Mouse (Mus musculus): ENCODE measurements around the gene BC005624. TPM values are rescaled to one million over a fixed set of nuclear protein-coding genes. Genes with fewer than 3 reads are reported as not detected.
"Not testable (repeated sequence)": the region's sequence is repeated elsewhere in the genome, so short reads cannot be mapped to it uniquely, and the experiment has no call there.

BC005624 gene
- total RNA-seq, 2 experiments from 2014 or later = 51.0 to 52.8 TPM

DNA sequence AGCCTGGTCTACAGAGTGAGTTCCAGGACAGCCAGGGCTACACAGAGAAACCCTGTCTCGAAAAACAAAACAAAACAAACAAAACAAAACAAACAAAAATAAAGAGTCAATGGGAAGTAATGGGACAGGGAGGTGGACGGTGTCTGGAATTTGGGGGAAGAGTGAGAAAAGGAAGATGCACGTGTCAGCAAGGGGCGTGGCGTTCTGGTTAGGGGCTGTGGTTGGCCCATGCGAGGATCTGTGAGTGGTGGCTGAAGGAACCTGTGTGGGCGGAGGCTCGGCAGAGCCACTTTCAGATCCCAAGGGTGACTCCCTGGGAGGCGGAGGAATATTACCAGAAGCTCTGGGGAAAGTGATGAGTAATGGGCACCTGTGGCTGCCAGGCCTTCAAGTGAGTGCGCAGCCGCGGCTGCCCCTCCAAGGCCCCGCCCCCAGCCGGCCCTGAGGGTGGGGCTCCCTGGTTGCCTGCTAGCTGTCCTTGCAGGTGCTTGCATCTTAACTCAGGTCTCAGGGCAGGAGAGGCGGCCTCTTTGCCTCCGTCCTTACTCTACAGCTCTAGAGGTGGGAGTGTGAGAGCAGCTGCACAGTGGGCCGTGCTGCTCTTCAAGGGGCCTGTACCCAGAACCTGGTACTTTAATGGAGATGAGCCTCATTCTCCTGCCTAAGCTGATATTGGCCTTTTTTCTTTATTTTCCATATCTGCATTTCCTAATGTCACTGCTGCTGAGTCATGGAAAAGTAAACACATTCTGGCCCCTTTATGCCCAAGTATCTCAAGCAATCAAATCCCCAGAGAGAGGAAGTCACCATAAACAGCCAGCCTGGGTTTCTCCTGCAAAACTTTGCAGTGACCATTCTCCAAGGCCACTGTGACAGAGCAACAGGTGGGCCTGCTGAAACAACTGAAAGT, 3.4 kb upstream of the BC005624 start:
- no peak for DNase-seq (ENCODE audit: low spot score in 2 of 2)

DNA sequence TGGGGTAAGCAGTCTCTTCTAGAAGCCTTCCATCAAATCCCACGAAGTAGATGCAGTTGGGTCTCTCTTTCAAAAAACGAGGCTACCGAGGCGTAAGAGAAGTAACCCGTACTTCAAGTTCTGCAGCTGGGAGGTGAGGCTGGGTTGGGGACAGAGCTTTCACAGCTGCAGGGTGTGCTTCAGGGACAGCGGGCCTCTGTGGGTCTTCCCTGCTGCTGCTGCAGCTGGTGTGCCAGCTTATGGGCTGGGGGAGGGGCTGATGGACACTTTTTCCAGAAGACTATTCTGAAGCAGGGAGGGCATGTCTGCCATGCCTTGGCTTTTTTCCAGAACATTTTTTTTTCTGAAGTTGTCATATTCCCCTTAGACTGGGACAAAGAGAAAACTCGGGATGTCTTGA, 1.0 kb upstream of the BC005624 start:
- no peak for DNase-seq (ENCODE audit: low spot score in 2 of 2)

DNA sequence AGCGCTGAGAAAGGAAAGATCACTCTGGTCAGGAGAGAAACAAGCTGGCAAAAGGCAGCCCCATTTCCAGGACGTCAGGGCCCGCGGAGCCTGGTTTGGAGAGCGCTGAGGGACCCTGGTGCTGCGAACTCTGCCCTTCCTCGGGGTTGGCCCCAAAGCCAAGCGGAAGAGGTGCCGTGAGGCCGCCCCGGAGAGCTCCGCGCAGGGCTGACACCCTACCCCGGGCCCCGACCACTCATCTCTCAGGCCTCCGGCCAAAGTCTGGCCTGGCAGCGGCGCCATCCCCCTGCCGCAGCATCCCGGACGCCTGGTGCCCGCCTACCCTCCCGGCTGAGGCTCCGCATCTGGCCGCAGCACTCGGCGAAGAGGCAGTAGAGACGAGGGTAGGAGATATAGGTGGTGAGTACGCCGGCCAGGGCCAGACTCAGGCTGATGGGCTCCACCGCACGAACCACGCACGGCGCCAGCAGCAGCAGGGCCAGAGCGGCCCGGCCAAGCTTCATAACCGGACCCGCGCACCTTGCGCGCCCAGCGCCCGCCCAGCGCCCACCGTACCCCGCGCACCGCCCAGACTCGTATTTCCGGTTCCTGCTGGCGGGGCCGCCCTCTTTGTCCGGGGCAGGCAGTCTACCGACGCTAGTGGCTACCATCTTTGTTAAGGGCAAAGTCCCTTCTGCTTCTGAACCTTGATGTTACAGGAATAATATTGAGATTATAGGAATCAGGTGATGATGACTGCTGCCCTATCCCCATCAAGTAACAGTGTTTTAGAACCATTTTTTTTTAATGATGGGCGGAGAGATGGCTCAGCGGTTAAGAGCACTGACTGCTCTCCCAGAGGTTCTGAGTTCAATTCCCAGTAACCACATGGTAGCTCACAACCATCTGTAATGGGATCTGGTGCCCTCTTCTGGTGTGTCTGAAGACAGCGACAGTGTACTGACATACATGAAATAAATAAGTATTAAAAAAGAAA, 14.4 kb downstream of the BC005624 start, which contains the start of gene Tor1a:
Gene Tor1a, minus strand, starts transcription at position 582 of the 976 bp plus-strand sequence.
- DNase-seq (ENCODE audit: low spot score in 2 of 2) = peak; percentile 84 to 94

DNA sequence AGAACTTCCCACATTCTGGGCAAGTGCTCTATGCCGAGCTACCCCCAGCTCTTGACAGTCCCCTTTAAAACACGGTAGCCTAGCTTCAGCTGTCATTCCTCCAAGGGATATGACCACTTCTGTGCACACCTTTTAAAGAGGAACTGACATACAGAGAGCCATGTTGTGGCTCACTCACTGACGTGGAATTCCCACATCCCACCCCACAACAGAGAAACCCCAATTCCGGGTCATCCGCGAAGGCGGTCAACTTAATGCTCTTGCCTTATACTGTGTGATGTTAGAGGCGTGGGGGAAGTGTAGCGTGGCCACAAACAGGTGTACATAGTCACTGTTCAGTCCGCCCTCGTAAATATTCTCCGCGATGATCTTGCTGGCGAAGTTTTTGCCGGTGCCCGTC, 15.2 kb downstream of the BC005624 start:
- DNase-seq (ENCODE audit: low spot score in 2 of 2) = no peak

DNA sequence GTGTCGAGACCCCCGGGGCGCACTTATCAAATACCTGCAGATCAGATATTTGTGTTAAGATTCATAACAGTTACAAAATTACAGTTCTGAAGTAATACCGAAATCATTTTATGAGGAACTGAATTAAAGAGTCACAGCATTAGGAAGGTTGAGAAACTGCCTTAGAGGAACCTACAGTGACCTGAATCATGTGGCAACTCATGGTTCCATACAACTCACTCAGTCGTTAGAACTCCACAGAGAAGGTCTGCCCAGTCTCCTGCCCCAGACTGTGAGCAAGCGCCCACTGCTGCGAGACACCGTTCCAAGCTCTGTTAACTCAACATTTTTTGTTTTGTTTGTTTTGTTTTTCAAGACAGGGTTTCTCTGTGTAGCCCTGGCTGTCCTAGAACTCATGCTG, 16.4 kb downstream of the BC005624 start:
- DNase-seq (ENCODE audit: low spot score in 2 of 2) = no peak

DNA sequence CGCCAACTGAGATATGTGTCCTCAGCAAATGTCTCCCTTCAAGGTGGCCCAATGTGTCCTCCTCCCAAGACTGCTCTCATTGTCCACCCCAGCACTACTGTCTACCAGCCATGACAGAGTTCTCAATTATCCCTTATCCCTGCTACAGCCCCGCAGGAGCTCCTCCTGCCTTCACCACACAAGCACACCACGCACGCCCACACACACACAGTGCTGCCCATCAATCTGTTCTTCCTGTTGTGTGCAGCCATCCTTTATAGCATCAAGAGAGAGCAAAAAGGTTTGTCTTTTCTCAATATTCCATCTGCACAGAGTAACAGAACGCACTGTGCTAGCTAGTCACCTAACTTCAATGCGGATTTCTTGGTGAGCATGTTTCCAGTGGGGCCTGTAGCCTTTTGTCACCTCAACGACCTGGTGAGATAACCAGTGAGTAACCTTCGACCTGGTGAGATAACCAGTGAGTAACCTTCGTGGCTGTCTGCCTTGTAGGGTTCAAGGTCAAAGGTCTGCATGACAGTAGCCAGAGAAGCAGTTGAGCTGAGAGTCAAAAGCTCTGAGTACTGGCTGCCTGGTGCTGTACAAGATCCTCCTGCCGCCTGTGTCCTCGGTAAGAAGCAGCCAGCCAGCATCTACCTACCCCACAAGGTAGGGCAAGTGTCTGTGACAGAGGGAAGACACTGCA, 19.3 kb downstream of the BC005624 start:
- DNase-seq (ENCODE audit: low spot score in 2 of 2) = peak in 1 of 2 experiments; percentile 49

DNA sequence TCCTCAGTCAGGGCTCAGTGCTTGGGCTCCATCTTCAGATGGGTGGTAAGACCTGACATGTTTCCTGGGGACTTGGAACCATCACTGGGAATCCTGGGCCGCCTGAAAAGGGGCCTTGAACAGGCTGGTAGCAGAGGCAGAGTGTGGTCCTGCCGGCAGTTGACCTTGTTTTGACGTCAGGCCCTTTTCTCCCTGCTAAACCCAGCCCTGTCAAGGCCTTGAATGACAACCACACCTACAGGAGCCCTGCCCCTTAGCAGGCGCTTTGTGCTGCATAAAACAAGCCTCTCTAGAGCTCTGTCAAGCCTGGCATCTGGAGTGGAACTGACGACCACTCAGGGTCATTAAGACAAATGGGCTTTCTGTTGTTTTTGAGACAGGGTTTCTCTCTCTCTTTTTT, 22.1 kb downstream of the BC005624 start:
- DNase-seq (ENCODE audit: low spot score in 2 of 2) = no peak

DNA sequence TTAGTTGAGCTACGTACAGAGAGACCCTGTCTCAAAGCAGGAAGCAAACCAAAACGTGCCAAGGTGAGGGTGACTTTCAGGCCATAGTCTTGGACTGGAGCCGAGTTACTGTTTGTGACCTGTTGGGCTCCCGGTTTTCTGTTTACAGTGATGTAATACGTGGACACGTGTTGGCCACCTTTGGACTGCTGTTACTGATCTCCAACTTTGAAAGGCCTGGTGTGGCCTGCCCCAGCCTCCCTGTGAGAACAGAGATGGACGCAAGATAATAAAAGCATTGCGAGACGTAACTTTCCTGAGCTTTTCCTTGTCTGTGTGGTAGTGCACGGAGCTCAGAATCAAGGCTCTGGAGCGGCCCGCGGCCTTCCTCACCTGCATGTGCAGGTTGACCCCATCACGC, 23.3 kb downstream of the BC005624 start:
- DNase-seq (ENCODE audit: low spot score in 2 of 2) = no peak

DNA sequence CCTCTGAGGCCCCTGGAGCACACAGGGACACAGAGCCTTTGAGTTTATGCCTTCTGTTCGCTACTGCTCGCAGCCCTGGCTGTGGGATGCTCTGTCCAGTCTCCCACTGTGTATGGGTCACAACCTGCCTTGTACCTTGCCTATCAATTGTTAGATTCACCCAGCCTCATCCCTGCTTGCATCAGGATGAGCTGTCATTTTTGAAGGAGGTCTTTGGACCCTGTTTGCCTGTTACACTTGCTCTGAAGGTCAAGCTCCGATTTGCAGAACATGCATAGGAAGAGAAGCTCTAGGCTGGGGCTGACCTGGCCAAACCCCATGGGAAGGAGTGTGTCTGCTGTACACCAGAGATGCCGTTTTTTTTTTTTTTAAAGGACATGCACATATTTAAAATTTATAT, 24.5 kb downstream of the BC005624 start:
- no peak for DNase-seq (ENCODE audit: low spot score in 2 of 2)

DNA sequence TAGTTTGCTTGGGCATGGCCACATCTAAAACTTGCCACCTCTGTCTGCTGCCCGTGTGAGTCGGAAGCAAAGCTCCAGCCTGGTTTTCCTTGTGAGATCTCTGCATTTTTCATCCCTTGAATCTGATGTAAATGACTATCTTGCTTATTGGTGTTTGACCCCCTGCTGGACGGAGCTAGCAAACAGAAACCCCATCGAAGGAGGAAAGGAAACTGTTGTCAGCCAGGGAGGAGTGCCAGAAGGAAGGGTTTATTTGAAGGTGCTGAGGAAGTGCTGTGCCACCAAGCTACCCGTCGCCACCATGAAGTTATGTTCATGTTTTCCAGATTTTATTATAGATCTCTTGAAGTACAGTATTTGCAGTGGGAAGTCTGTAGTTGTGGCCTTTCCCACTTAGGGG, 27.2 kb downstream of the BC005624 start:
- DNase-seq (ENCODE audit: low spot score in 2 of 2) = no peak

DNA sequence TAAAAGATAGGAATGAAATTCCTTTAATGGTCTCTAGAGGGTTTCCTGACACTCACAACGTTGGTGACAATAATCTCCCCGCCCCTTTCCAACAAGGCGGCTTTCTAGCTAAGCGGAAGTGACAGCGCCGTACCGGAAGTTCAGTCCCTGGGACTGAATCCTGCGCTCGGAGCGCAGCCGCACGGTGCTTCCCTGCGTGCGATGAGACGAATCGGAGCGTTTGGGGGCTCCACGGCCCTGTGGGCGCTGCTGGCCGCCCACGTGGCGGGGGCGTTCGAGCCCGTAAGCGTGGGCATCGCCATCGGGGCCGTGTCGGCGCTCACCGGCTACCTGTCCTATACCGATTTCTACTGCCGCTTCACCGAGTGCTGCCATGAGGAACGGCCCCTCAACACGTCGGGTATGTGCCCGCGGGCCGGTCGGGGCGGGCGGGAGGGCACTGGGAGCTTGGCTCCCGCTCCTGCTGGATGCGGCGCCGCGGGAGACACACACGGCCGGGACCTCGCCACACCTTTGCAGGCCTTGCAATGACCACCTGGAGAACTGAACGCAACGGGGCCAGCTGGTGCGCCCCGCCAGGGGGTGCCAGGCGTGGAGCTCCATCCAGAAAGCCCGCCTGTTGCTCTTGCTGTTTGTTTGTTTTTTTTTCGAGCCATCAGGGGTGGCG, 29.0 kb downstream of the BC005624 start, which contains the start of gene Tor1b:
Gene Tor1b, plus strand, starts transcription at position 136 of the 667 bp plus-strand sequence.
- peak; percentile 88 to 93 for DNase-seq (ENCODE audit: low spot score in 2 of 2)

DNA sequence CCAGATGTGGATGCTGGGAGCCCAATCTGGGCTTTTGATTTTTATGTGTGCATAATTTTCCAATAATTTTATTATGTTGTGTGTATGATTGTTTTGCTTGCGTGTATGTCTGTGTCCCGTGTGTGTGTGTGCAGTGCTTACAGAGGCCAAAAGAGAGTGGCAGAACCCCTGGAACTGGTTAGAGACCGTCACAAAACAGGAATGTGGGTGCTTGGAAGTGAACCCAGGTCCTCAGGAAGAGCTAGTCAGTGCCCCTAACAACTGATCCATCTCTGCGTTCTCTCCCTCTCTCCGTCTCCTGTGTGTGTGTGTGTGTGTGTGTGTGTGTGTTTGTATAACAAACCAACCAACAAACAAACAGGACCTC, 29.6 kb downstream of the BC005624 start:
- no peak for DNase-seq (ENCODE audit: low spot score in 2 of 2)

DNA sequence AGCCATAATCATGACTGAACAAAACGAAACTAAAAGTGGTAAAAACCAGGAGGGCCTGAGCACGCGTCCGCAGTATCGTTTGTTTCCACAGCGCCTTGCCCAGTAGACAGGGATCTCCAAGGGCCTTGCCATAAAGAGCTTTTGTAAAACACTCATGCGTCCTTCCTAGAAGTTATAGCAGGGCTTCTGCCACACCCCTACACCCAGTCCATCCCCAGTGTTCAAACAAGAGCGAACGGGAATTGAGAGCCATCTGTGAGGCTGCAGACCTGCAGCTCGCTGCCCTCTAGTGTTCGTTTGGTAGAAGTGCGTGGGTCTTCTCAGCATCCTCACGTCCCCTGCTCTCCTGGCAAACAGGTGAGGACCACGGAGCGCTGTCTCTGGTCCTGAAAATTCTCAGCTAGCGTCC, 39.4 kb downstream of the BC005624 start:
- DNase-seq (ENCODE audit: low spot score in 2 of 2) = peak; percentile 62 to 71

DNA sequence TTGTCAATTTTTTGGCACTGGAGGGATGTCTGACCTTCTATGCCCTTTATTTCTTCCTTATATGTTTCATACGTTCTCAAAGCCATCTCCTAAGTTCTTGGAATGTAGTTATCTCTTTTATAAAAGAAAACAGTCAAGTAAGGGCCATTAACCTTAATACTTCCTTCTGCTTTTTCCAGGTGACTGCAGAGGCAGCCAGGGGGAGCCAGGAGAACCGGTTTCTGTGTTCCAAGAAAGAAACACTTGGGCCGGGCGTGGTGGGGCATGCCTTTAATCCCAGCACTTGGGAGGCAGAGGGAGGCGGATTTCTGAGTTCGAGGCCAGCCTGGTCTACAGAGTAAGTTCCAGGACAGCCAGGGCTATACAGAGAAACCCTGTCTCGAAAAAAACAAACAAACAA, 39.9 kb downstream of the BC005624 start:
- DNase-seq (ENCODE audit: low spot score in 2 of 2) = not testable (repeated sequence)

DNA sequence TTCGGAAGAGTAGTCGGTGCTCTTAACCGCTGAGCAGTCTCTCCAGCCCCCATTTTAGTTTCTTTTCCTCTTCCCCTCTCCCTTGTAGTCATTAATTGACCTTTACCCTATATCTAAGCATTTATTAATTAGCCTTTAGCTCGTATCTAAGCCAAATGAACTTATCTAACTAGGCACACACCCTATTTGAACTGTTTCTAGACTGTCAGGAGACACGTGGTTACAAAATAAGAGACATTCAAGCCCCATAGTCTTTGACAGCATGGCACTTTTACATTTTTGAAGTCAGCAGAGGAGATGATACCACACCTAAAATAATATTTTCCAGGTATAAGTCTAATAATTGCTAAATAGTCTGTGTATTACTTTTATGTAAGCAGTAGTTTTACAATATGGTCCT, 40.4 kb downstream of the BC005624 start:
- no peak for DNase-seq (ENCODE audit: low spot score in 2 of 2)

DNA sequence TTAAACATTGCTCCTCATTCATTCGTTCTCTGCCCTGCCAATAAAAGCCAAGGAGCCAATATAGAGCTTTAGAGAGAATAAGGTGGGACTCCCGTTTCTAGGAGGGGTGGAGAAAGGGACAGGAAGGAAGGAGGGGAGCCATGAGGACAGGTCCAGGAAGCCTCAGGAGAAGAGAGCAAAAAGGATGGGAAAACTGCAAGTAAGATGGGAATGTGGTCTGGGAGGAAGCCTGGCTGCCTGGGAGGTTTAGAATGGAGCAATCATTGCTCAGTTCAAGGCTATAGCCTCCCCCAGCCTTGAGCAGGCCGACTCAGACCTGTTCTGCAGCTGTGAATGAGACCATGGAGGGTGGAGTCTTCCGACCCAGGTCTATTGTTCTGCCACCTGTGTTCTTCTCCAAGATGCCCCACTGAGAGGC, 43.4 kb downstream of the BC005624 start:
- DNase-seq (ENCODE audit: low spot score in 2 of 2) = no peak

DNA sequence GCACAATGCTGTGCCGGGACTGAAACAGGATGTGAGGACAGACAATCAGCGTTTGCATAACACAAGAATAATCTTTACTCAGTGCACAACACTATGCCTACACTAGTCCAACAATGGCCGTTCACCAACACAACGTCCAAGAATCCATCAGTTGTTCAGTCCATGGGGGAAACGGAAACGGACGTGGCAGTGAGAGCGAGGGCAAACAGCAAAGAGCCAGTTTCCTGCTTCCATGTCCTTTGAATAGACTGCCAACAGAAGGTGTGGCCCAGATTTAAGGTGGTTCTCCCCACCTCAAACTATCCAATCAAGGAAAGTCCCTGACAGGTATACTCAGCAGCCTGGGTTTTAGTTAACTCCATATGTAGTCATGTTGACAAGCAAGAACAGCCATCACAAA, 44.3 kb downstream of the BC005624 start:
- DNase-seq (ENCODE audit: low spot score in 2 of 2) = no peak

DNA sequence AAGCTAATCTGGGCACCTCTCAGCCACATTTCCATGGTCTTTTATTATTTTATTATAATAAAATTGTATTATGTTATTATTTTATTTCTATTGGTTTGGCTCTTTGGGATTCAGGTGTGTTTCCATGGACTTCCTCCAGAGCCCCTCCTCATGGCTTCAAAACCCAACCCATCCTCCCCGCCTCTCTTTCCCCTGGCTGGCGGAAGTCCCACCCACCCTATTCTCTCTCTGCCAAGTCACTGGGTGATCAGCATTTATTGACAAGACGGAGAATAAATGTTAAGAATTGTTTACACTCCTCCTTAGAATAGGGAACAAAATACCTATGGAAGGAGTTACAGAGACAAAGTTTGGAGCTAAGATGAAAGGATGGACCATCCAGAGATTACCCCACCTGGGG, 45.2 kb downstream of the BC005624 start:
- DNase-seq (ENCODE audit: low spot score in 2 of 2) = no peak

DNA sequence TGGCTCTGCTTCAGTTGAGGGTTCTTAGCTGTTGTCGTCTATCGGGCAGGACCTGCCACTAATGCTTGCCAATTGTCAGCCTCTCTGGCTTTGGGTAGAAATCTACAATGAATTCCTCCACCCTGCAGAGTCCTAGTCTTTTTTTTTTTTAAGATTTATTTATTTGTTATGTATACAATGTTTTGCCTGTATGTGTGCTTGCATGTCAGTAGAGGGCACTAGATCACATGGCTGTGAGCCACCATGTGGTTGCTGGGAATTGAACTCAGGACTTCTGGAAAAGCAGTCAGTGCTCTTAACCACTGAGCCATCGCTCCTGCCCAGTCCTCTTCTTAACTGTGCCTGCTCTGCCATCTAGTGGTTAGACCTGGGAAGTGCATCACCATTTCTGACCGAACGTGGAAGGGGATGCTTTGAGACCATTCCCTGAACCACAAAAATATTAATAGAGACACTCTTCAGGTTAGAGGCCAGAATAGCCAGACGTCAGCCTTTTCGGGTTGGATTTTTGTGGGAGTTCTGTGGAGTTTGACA, 48.0 kb downstream of the BC005624 start:
- peak; percentile 80 to 83 for DNase-seq (ENCODE audit: low spot score in 2 of 2)

DNA sequence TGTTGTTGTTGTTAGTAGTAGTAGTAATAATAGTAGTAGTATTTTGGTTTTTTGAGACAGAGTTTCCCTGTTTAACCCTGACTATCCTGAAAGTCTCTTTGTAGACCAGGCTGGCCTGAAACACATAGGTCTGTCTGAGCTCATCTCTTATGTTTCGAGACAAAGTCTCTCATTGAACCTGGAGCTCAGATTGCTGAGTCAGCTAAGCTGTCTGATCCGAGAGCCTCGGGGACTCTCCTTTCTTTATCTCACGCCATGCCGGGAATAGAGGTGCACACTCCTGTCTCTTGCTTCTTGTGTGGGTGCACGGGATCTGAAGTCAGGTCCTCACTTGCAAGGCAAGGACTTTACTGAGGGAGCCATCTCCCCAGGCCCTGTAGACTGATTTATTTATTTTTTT, 49.0 kb downstream of the BC005624 start:
- DNase-seq (ENCODE audit: low spot score in 2 of 2) = no peak

All from layer of hippocampus, postnatal 14 days (tissue).